Mouse (Mus musculus): ENCODE data around the gene 2010003K11Rik. TPM values are rescaled to one million over a fixed set of nuclear protein-coding genes. Genes with fewer than 3 reads are reported as not detected.
"Not testable (repeated sequence)": the region's sequence is repeated elsewhere in the genome, so short reads cannot be mapped to it uniquely, and the experiment has no call there.

The 2010003K11Rik gene
- total RNA-seq, 2 experiments from 2014 or later = not detected

DNA sequence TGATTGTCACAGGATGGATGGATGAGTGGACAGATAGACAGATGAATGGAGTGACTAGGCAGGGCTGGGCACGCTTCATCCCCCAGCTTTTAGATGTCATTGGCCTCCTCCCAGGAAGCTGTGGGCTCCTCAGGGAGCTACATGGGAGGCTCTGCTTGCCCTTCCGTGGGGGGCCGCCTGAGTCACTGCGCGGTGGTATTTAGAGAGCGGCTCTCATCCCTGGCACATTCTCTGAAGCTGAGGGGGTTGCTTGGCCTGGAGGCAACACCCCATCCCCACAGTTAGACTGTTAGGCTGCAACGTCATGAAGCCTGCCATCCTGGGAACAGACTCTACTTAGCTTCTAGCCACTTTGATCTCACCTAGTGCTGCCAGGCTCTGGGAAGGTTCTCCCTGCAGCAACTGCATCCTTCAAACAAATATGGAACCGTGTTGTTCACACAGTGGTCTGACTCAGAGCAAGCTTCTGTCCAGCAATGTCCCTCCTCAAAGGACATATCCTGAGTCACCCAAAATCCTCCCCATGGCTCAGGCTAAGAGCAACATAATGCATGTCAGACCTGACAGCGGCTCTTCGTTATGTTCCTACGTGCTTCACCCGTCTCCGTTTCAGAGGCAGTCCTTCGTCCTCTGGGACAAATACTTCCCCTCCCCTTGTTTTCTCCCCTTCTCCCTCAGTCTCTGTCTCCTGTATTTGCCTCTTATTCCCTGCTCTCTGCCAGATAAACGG is 43.1 kb downstream of the 2010003K11Rik start:
- no peak for DNase-seq

DNA sequence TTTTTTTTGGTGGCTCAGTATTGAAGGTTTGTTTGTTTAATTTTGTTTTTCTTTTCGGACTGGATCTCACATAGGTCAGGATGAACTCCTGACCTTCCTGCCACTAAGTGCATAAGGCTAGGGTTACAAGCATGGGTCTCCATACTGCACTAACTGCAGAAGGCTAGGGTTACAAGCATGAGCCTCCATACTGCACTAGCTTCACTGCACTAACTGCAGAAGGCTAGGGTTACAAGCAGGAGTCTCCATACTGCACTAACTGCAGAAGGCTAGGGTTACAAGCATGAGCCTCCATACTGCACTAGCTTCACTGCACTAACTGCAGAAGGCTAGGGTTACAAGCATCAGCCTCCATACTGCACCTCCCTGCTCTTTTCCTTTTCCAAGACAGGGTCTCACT is 44.3 kb downstream of the 2010003K11Rik start:
- not testable (repeated sequence) for DNase-seq

DNA sequence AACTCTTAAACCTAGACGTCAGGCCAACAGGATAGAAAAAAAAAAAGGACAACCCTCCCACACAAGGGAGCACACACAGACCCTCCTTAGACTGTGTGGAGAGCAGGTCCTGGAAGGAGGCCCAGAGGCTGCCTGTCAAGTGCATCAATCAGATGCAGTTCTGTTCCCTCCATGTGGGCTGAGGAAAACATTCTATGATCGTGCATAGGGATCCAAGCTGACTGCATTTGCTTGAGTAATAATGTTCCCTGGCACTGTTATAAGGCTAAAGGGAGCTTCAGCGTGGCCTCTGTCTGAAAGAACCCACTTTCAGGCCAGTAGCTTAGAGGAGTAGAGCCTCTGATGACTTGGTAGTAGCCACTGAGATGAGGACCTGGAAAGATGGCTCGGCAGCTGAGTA is 45.9 kb downstream of the 2010003K11Rik start:
- no peak for DNase-seq

DNA sequence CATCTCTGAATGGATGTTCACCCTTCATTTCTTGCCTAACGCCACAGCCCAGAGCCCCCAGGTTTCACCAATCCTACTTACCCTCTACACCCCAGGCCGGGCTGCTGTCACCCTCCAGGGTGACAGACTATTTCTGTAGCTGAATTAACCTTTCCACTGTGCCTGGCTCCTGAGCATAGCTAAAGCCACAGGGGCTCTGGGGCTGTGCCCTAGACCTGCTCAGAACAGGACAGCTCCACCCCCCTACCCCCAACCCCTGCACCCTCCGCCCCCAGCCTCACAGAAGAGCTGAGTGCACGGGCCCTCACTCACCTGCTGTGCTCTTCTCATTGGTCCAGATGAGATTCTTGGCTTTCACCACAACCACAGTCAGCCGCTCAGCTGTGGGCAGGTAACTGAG is 46.4 kb downstream of the 2010003K11Rik start:
- no peak for DNase-seq

DNA sequence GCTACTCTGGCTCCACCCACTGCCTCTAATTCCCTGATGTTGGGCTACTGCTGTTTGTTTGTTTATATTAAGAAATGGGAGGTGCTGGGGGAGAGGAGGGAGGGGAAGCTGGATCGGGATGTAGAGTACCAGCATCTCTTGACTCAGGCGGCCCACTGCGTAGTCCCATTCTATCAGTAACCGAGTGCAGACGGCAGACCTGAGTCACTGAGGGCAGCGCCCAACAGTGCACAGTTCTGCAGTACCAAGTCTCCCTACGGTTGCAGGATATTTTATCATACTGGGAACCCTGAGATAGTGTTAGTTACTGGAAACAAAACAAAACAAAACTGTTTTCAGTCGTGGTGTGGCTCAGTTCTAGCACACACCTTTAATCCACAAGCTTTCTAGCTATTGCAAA is 47.3 kb downstream of the 2010003K11Rik start:
- no peak for DNase-seq

DNA sequence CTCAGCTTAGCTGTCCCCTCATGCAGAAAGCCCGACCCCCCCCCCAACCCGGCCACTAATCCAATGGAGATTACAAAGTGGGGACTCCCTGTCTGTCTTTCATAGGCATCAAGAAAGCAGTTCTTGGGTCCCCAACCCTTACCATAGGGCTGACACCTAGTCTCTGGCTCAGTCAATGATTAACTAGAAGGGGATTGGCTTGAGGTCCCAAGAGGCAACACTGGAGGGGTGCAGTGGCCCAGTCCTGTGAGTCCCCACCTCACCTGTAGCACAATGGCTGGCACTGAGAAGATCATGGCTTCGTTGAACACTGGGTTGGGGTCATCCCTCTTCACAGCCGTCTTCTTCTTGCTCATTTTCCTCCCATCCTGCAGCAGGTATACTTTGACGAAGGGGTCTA is 47.7 kb downstream of the 2010003K11Rik start:
- DNase-seq = no peak

DNA sequence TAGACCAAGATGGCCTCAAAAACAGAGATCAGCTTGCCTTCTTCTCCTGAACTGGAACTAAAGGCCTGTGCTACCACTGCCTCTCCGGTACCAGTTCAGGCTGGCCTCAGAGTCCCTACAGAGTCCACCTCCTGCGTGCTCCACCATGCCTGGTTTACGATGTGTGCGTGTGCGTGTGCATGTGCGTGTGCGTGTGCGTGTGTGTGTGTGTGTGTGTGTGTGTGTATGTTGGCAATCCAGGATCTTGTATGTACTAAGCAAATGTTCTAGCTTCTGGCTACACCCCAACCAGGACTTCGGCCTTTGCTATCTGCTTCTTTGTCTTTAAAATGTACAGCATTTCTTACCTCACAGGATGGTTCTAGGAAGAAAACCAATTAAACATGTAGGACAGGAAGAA is 49.2 kb downstream of the 2010003K11Rik start:
- no peak for DNase-seq

DNA sequence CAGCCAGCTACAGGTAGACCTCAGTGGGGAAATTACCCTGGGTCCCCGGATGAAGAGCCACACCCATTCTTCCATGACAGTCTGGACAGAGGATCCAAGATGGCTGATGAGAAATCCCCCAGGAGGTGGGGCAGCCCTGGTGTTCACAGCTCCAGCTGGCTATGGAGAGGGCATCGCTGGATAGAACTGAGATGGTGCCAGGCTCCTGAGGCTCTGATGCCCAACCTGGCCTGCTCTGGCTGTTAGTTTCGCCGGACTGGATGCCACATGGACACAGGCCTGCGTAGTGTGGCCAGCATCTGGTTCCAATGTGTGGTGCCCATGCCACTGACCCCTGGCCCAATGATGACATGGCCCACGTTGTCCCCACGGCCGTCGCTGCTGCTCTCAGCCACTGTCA is 50.9 kb downstream of the 2010003K11Rik start:
- no peak for DNase-seq

Other genes starting within 250 kb of the 2010003K11Rik start
- gene Ssh3, start 229.4 kb downstream of the 2010003K11Rik start, total RNA-seq (2021) = 10 to 100 TPM; 53.4 to 59.5 TPM
- 10 to 100 TPM; 65.2 to 66.9 TPM for gene Ankrd13d, start 215.4 kb downstream of the 2010003K11Rik start, total RNA-seq (2021)
- gene Grk2, start 192.4 kb downstream of the 2010003K11Rik start, total RNA-seq (2021) = 100 to 1,000 TPM; 195 to 208 TPM
- 10 to 100 TPM; 82.4 to 85.3 TPM for gene Kdm2a, start 100.3 kb downstream of the 2010003K11Rik start, total RNA-seq (2021)
- gene Rhod, start 59.2 kb downstream of the 2010003K11Rik start, total RNA-seq (2021) = 1 to 10 TPM in 1 of 2 experiments, under 1 TPM in 1; 0.35 to 1.3 TPM
- 10 to 100 TPM; 26.1 to 30.0 TPM for gene Syt12, start 21.1 kb downstream of the 2010003K11Rik start, total RNA-seq (2021)
- gene Pcx, start 11.9 kb upstream of the 2010003K11Rik start, total RNA-seq (2021) = 10 to 100 TPM; 56.1 to 61.9 TPM
- gene Lrfn4, start 117.1 kb upstream of the 2010003K11Rik start, total RNA-seq (2021) = 10 to 100 TPM; 35.0 to 35.3 TPM
- 10 to 100 TPM; 23.9 to 26.0 TPM for gene Rce1, start 127.1 kb upstream of the 2010003K11Rik start, total RNA-seq (2021)
- gene Gm960, start 200.1 kb upstream of the 2010003K11Rik start, total RNA-seq (2021) = 1 to 10 TPM; 1.4 to 1.7 TPM
- gene Sptbn2, start 212.6 kb upstream of the 2010003K11Rik start, total RNA-seq (2021) = 100 to 1,000 TPM; 575 to 585 TPM